Mouse (Mus musculus): ENCODE results near the gene Tpcn2.

Gene Tpcn2

GRCm38 (mm10) chr7:145205363-145205902 is 78.4 kb downstream of the Tpcn2 start:
- DNase-seq (ENCODE audit: low spot score), result no peak

DNA sequence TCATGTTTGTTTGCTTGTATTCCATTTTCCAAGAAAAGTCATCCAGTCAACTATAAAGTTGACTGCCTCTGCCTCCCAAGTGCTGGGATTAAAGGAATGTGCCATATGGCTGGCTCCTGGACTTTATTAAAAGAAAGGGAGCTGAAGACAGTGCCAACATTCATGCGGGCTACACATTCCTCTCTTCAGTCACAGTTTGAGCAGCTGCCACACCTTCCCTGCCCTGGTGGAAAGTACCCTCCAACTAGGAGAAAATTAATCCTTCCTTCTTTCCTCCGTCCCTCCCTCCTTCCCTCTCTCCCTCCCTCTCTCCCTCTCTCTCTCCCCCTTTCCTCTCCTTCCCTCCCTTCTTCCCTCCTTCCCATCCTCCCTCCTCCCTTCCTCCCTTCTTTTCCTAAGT is 84.1 kb downstream of the Tpcn2 start:
- DNase-seq (ENCODE audit: low spot score), result no peak

DNA sequence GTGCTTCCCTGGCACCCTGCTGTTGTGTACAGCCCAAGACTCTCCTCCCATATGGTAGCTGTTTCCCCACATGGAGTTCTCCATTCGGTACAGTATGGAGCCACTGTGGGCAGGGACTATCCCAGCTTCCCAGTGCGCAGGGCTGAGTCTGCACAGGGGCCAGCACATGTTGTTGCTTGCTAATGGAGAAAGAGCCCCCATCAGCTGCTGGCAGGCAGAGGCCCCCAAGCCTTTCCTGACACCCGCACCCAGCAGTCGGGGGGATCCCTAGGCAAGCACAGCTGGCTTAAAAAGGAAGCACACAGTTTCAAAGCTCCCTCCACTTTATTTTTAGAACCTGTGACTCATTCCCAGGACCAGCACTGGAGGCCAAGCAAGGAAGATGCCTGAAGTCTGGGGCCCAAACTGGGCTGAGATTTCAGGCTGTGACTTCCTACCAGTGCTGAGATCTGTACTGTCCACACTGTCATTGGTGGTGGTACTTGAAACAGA is 85.5 kb downstream of the Tpcn2 start:
- no peak for DNase-seq (ENCODE audit: low spot score)

GRCm38 (mm10) chr7:145197711-145198110 is 86.1 kb downstream of the Tpcn2 start:
- DNase-seq (ENCODE audit: low spot score), result no peak

GRCm38 (mm10) chr7:145197042-145197441 is 86.8 kb downstream of the Tpcn2 start:
- no peak for DNase-seq (ENCODE audit: low spot score)

GRCm38 (mm10) chr7:145196340-145196739 is 87.5 kb downstream of the Tpcn2 start:
- no peak for DNase-seq (ENCODE audit: low spot score)

GRCm38 (mm10) chr7:145195186-145195927 is 88.5 kb downstream of the Tpcn2 start:
- DNase-seq (ENCODE audit: low spot score), result no peak

DNA sequence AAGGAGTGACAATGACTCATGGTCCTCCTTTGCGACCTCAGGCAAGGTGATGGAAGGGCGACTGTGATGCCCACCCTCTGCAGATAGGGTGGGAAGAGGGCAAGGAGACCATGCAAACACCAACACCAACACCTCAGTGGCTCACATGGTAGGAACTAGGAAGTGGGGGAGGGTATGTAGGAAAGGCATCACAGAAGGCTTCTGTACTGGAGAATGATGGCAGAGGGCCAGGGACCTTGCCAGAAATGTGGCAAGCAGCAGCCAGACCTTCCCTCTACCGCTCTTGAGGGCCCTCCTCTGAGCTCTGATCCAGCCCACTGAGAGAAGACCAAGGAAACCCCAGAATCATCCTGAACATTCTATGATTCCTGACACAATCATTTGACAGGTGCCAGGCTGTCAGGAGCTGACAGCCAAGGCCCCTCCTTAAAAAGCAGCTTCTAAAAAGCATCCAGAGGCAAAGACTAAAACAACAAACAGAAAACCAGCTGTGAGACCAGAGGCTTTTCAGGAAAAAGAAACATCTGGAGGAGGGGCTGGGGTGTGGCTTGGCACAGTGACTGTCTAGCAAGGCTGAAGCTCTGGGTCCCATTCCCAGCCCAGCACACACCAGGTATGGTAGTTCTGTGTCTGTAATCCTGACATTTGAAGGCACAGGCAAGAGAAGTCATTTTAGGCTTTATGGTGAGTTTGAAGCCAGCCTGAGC is 89.2 kb downstream of the Tpcn2 start:
- DNase-seq (ENCODE audit: low spot score), result no peak

DNA sequence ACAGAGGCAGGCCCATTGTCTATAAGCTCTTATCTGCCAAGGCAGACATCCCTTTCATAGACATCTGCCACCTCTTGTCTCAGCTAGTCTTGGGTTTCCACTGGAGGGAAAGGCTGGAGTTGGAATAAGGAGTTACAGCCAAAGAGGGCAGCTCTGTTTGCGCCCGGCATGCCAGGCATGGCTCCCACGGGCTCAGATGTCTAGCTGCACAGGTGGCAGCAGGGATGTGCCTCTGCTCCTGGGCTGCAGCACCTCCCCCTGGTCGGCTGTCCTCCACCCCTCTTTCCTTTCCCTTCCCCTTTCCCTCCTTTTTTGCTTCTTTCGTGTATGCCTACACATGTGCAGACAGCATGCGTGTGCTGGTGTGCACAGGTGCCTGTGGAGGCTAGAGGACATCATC is 91.0 kb downstream of the Tpcn2 start:
- DNase-seq (ENCODE audit: low spot score), result no peak

GRCm38 (mm10) chr7:145190520-145190919 is 93.3 kb downstream of the Tpcn2 start:
- DNase-seq (ENCODE audit: low spot score), result no peak

DNA sequence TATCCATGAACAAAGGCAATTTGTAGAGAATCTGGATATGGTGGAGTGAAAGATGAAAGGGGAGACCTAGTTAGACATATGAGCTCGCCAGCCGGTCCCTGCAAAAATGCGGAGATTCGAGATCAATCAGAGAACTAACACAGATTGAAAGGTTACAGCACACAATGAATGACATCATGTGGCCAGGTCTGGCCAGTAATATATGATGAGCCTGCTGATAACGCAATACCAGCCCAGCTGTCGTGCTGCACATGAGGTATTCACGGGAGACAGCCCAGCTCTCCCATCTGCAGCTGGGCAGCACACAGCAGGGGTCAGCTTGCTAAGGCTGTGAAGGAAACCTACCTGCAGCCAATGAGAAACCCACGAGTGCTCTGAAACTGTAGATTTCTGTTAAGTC is 94.5 kb downstream of the Tpcn2 start:
- no peak for DNase-seq (ENCODE audit: low spot score)

- no peak for DNase-seq (ENCODE audit: low spot score)
Observed at GRCm38 (mm10) chr7:145187802-145188201, 96.0 kb downstream of the Tpcn2 start.

GRCm38 (mm10) chr7:145182388-145182787 is 101.4 kb downstream of the Tpcn2 start:
- no peak for DNase-seq (ENCODE audit: low spot score)

DNA sequence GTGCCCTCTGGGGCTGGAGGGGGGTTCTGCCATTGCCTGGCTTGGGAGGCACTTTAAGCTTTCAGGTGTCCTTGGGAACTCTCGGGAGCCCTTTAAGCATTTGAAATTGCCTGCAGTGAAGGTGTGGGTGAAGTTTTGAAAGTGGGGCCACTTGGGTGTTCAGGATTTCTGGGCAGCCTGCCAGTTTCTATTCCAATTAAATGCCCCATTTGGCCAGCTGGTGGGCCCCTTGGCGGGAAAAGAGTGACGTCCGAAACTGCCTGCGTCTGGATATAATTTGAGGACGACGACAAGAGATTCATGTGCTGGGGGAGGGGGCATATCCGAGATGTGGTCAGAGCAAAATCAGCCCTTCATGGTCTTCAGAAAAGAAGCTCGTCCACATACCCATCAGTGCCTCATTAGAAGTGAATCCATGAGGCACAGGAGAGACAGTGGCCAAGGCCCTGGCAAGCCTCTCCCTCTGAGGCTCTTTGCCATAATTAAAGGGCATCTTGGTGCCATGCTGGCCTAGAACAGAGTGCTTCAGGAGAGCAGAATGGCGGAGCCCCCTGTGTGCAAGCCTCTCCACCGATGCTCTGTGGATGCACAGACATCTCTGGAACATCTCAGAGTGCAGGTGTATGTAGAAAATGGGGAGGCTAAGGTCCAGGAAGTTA is 102.3 kb downstream of the Tpcn2 start:
- no peak for DNase-seq (ENCODE audit: low spot score)

GRCm38 (mm10) chr7:145179691-145180091 is 104.1 kb downstream of the Tpcn2 start:
- DNase-seq (ENCODE audit: low spot score), result no peak

DNA sequence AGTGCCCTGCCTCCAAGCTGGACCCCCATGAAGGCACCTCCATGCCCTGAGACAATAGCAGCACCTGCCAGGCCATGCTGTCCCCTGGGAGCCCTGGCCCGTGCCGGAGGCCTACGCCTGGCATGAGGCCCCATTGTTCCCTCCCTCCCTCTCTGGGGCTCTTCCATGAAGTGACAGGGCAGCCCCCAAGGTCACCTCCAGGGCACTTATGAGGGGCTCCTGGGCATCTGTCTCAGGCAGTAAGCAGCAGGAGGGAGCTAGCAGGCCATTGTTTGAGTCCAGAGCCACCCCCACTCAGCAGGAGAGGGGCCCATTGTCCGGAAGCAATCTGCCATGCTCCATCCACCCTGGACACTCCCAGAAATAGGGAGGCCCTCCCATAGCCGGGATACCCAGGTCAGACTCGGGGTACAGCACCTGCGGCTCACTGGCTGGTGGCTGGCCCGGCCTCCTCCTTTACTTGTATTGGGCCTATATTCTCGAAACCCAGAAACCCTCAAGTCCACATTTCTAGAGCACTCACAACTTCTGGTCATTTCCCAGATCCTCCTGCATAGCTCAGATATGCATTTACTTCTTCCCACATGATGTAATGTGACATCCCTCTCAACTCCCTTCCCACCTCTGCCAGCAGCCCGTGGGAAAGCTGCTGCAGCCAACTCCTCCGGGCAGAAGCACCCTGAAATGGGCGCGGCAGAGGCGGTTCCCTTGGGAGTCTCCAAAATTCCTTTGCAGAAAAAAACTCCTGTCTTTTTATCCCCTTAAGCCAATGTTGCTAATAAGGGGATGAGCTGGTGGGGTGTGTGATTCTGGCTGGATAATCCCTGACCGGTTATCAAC is 106.8 kb downstream of the Tpcn2 start:
- DNase-seq (ENCODE audit: low spot score), result no peak

DNA sequence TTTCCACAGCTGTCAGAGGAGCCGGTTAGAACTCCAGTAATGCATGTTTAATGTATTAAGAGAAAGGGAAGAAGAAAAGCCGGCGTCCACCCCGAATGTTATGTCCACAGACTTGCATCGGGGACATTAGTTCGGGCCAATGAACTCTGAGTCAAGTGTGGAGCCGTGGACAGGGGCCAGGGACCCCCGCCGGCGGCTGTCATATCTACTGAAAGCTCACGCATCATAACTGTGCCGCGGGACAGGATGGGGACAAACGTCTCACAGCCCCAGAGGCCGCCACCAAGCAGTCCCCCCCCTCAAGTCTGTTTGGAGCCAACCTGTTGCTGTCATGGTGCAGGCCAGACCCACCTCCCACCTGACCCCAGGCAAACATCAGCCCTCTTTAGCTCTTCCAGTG is 110.2 kb downstream of the Tpcn2 start:
- DNase-seq (ENCODE audit: low spot score), result no peak

- DNase-seq (ENCODE audit: low spot score), result no peak
Observed at GRCm38 (mm10) chr7:145173116-145173515, 110.7 kb downstream of the Tpcn2 start.

DNA sequence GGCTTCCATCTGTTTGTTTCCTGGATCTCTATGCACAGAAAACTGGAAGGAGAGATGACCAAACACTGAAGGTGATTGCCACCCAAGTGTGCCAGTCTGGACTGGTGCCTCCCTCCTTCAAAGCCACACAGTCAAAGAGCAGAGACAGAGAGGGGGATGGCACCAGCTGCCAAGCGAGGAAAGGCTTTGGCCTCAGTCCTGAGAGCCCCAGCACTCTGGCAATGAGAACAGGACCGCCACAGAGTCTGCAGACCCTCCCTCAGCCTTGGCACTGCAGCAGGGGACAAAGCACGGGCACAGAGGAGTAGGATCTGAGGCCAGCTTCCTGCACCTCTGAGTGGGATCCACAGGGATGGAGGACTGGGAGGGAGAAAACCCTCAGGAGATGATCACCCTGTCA is 114.1 kb downstream of the Tpcn2 start:
- DNase-seq (ENCODE audit: low spot score), result no peak

- DNase-seq (ENCODE audit: low spot score), result no peak
Observed at GRCm38 (mm10) chr7:145159283-145160240, 124.2 kb downstream of the Tpcn2 start.

- no peak for DNase-seq (ENCODE audit: low spot score)
Observed at GRCm38 (mm10) chr7:145155666-145156065, 128.1 kb downstream of the Tpcn2 start.

All from testis, postnatal 14 days (tissue).